22 mouse cellular contexts compared by ENCODE assay signal in genomic region chr10:37725609-37726008, GRCm38 (mm10).
DNase-seq lines count a peak whose midpoint lies in the region; ATAC-seq lines count a peak whose summit lies in the region.
"Had no signal": no experiment of that assay in that cellular context is flagged by ENCODE, and none has a peak within 500 bp of the region (broad histone marks: within the 10 kb centered on the region; RNA-seq: fewer than 3 reads in every experiment).

No protein-coding gene starts in this region.

- H3K4me1 ChIP-seq in hindbrain, embryonic 13.5 days (replicated peaks), result no peaks in the 10 kb centered on the region
- H3K4me1 ChIP-seq in hindbrain, embryonic 11.5 days (replicated peaks; ENCODE audit: control insufficient read depth, insufficient read depth, low read length), result no peaks in the 10 kb centered on the region
- no peaks in the 10 kb centered on the region for H3K4me1 ChIP-seq in midbrain, embryonic 16.5 days (ENCODE audit: control insufficient read depth, insufficient read depth, low read length)
- H3K4me1 ChIP-seq in midbrain, embryonic 15.5 days, result no peaks in the 10 kb centered on the region
- no peaks in the 10 kb centered on the region for H3K4me1 ChIP-seq in neural tube, embryonic 15.5 days
- H3K4me1 ChIP-seq: embryonic facial prominence, embryonic 13.5 days; forebrain, embryonic 13.5 days; intestine, embryonic 15.5 days had no signal

- 75% methylated on average over 4 of the region's 4 CpGs for WGBS in hindbrain, embryonic 13.5 days
- 74% methylated on average over 4 of the region's 4 CpGs for WGBS in hindbrain, embryonic 11.5 days
- WGBS in midbrain, embryonic 16.5 days, result 65% methylated on average over 4 of the region's 4 CpGs
- WGBS in midbrain, embryonic 15.5 days, result 64% methylated on average over 4 of the region's 4 CpGs
- 74% methylated on average over 4 of the region's 4 CpGs for WGBS in neural tube, embryonic 15.5 days

- DNase-seq in hindbrain, embryonic 11.5 days (ENCODE audit: low spot score), result no peak
- DNase-seq in ZHBTc4 (ENCODE audit: low read depth, low spot score), result peak; percentile 3
- no peak for DNase-seq in heart, adult 8-10 months (ENCODE audit: low spot score)
- DNase-seq: adrenal gland, postnatal 10 days; cerebellum, adult 11-12 months; cerebellum, adult 9-10 months; cerebellum, postnatal 25 days; gastrocnemius, postnatal 14 days; heart, adult 2 months; heart, postnatal 36 days had no signal

- no peak overlapping the region for H3K4me3 ChIP-seq in hindbrain, embryonic 13.5 days
- no peak overlapping the region for H3K4me3 ChIP-seq in hindbrain, embryonic 11.5 days (ENCODE audit: low read depth, low read length)
- no peak overlapping the region for H3K4me3 ChIP-seq in midbrain, embryonic 16.5 days (ENCODE audit: low read depth, low read length)
- no peak overlapping the region for H3K4me3 ChIP-seq in midbrain, embryonic 15.5 days
- no peak overlapping the region for H3K4me3 ChIP-seq in neural tube, embryonic 15.5 days (replicated peaks)
- H3K4me3 ChIP-seq: embryonic facial prominence, embryonic 13.5 days; forebrain, embryonic 13.5 days; heart, adult 2 months; heart, embryonic 12.5 days; intestine, embryonic 15.5 days had no signal

- no peak overlapping the region for H3K27ac ChIP-seq in hindbrain, embryonic 13.5 days
- H3K27ac ChIP-seq in hindbrain, embryonic 11.5 days (ENCODE audit: low read depth, low read length), result no peak overlapping the region
- H3K27ac ChIP-seq in midbrain, embryonic 16.5 days (ENCODE audit: low read length), result no peak overlapping the region
- H3K27ac ChIP-seq in midbrain, embryonic 15.5 days, result no peak overlapping the region
- no peak overlapping the region for H3K27ac ChIP-seq in neural tube, embryonic 15.5 days (replicated peaks)
- H3K27ac ChIP-seq: embryonic facial prominence, embryonic 13.5 days; forebrain, embryonic 13.5 days; heart, adult 2 months; intestine, embryonic 15.5 days had no signal

- no peak overlapping the region for H3K4me2 ChIP-seq in hindbrain, embryonic 13.5 days
- H3K4me2 ChIP-seq in hindbrain, embryonic 11.5 days (replicated peaks; ENCODE audit: low read depth, low read length), result no peak overlapping the region
- 0 out of 2 replicates have a peak overlapping the region, but pooled peaks have one; percentile 11 for H3K4me2 ChIP-seq in midbrain, embryonic 16.5 days (ENCODE audit: low read length)
- no peak overlapping the region for H3K4me2 ChIP-seq in midbrain, embryonic 15.5 days
- peak overlapping the region; percentile 26 for H3K4me2 ChIP-seq in neural tube, embryonic 15.5 days
- H3K4me2 ChIP-seq: embryonic facial prominence, embryonic 13.5 days; forebrain, embryonic 13.5 days; heart, embryonic 12.5 days; intestine, embryonic 15.5 days had no signal

- peak; percentile 46; the same call in 1 of the 2 replicates for ATAC-seq in hindbrain, embryonic 13.5 days (ENCODE audit: low FRiP score)
- ATAC-seq in hindbrain, embryonic 11.5 days (ENCODE audit: low FRiP score), result no peak
- ATAC-seq in midbrain, embryonic 16.5 days, result peak; percentile 25; the same call in 1 of the 2 replicates
- no peak; the same call in 1 of the 2 replicates for ATAC-seq in midbrain, embryonic 15.5 days (replicated peaks)
- no peak; the same call in 1 of the 2 replicates for ATAC-seq in neural tube, embryonic 15.5 days (ENCODE audit: low FRiP score)
- ATAC-seq in CD4-positive, CD25-positive, alpha-beta regulatory T cell, adult 4 months, result no peak
- ATAC-seq: forebrain, embryonic 13.5 days; forebrain, postnatal 0 days; intestine, embryonic 15.5 days; Patski had no signal

- no peak overlapping the region for H3K9ac ChIP-seq in hindbrain, embryonic 13.5 days
- H3K9ac ChIP-seq in hindbrain, embryonic 11.5 days (ENCODE audit: low read depth, low read length), result no peak overlapping the region
- no peak overlapping the region for H3K9ac ChIP-seq in midbrain, embryonic 16.5 days (ENCODE audit: low read depth, low read length)
- H3K9ac ChIP-seq in midbrain, embryonic 15.5 days, result no peak overlapping the region
- H3K9ac ChIP-seq in neural tube, embryonic 15.5 days (replicated peaks), result no peak overlapping the region
- H3K9ac ChIP-seq: embryonic facial prominence, embryonic 13.5 days; forebrain, embryonic 13.5 days; forebrain, postnatal 0 days; heart, embryonic 12.5 days; intestine, embryonic 15.5 days had no signal

- H3K27me3 ChIP-seq in hindbrain, embryonic 13.5 days, result no peaks in the 10 kb centered on the region
- no peaks in the 10 kb centered on the region for H3K27me3 ChIP-seq in hindbrain, embryonic 11.5 days (ENCODE audit: control insufficient read depth, insufficient read depth, low read length)
- no peaks in the 10 kb centered on the region for H3K27me3 ChIP-seq in midbrain, embryonic 16.5 days (ENCODE audit: control insufficient read depth, insufficient read depth, low read depth, low read length)
- no peaks in the 10 kb centered on the region for H3K27me3 ChIP-seq in midbrain, embryonic 15.5 days (replicated peaks)
- no peaks in the 10 kb centered on the region for H3K27me3 ChIP-seq in neural tube, embryonic 15.5 days (replicated peaks)
- H3K27me3 ChIP-seq: CH12.LX; embryonic facial prominence, embryonic 13.5 days; forebrain, embryonic 13.5 days; heart, embryonic 12.5 days; intestine, embryonic 15.5 days; Patski had no signal

- H3K36me3 ChIP-seq in hindbrain, embryonic 13.5 days, result no peaks in the 10 kb centered on the region
- H3K36me3 ChIP-seq in hindbrain, embryonic 11.5 days (ENCODE audit: control insufficient read depth, insufficient read depth, low read length), result no peaks in the 10 kb centered on the region
- no peaks in the 10 kb centered on the region for H3K36me3 ChIP-seq in midbrain, embryonic 16.5 days (ENCODE audit: control insufficient read depth, insufficient read depth, low read length)
- H3K36me3 ChIP-seq in midbrain, embryonic 15.5 days (replicated peaks), result no peaks in the 10 kb centered on the region
- no peaks in the 10 kb centered on the region for H3K36me3 ChIP-seq in neural tube, embryonic 15.5 days
- H3K36me3 ChIP-seq: embryonic facial prominence, embryonic 13.5 days; heart, embryonic 12.5 days; intestine, embryonic 15.5 days had no signal

- H3K9me3 ChIP-seq in hindbrain, embryonic 13.5 days, result no peaks in the 10 kb centered on the region
- H3K9me3 ChIP-seq in hindbrain, embryonic 11.5 days (ENCODE audit: control insufficient read depth, low read length), result no peaks in the 10 kb centered on the region
- H3K9me3 ChIP-seq in midbrain, embryonic 16.5 days (replicated peaks; ENCODE audit: control insufficient read depth, low read length, poor library complexity, severe bottlenecking), result no peaks in the 10 kb centered on the region
- no peaks in the 10 kb centered on the region for H3K9me3 ChIP-seq in midbrain, embryonic 15.5 days
- H3K9me3 ChIP-seq in neural tube, embryonic 15.5 days (replicated peaks), result no peaks in the 10 kb centered on the region
- H3K9me3 ChIP-seq: embryonic facial prominence, embryonic 13.5 days; forebrain, embryonic 13.5 days; heart, embryonic 12.5 days; intestine, embryonic 15.5 days had no signal

Comparison
In these comparisons a context has a peak if more than half of its experiments do, and no peak if none do; other contexts are left out.
1. ATAC-seq: peak in hindbrain, embryonic 13.5 days (single experiment) and midbrain, embryonic 16.5 days (single experiment); none in hindbrain, embryonic 11.5 days (single experiment), midbrain, embryonic 15.5 days (single experiment), neural tube, embryonic 15.5 days (single experiment) and CD4-positive, CD25-positive, alpha-beta regulatory T cell, adult 4 months (single experiment).
2. H3K4me2 ChIP-seq: peak in midbrain, embryonic 16.5 days (single experiment) and neural tube, embryonic 15.5 days (single experiment); none in hindbrain, embryonic 13.5 days (single experiment), hindbrain, embryonic 11.5 days (single experiment) and midbrain, embryonic 15.5 days (single experiment).